Mouse (Mus musculus) bone marrow macrophage, adult 2 months (primary cell): ENCODE results near the gene Gse1.

ENCODE experiments used
- CTCF ChIP-seq: IDR thresholded peaks from 2 replicates; pipeline ENCODE4 v1.5.1; 2012; ENCODE audit warnings: low read depth, mild to moderate bottlenecking, low read length, moderate library complexity
- POLR2A ChIP-seq: IDR thresholded peaks from 2 replicates; pipeline ENCODE4 v1.6.1; 2012; ENCODE audit warnings: mild to moderate bottlenecking, low read depth, low read length, borderline replicate concordance

- TF ChIP-seq POLR2A = no peak
- TF ChIP-seq CTCF = no peak
Observed at GRCm38 (mm10) chr8:120352096-120352495, 123.8 kb downstream of the Gse1 start.
